Mouse (Mus musculus) left cerebral cortex, postnatal 4 days (tissue): Measurements from ENCODE around the gene Hlcs. TPM values are rescaled to one million over a fixed set of nuclear protein-coding genes. Genes with fewer than 3 reads are reported as not detected.
"Not testable (repeated sequence)": the region's sequence is repeated elsewhere in the genome, so short reads cannot be mapped to it uniquely, and the experiment has no call there.

ENCODE experiments used
- DNase-seq: peaks from one replicate; pipeline ENCODE4 v3.0.0-alpha.2; 2022
- intact Hi-C: fragments of 180-260 bp; cut with DNase I; formaldehyde crosslinking; loops from one replicate; pipeline ENCODE4 v1.15.1; 2025
- total RNA-seq, 2 experiments: library from RNA; stranded (reverse); gene quantifications; 2 replicates each; pipeline ENCODE4 v1.2.3; 2021

The Hlcs gene
- total RNA-seq = 10 to 100 TPM; 11.7 to 11.8 TPM

- intact Hi-C loops = no loop called here
- peak; percentile 99 for DNase-seq
Observed at GRCm38 (mm10) chr16:94313229-94314030, at the start of gene Hlcs. TSS of gene Hlcs (minus strand) at chr16:94313571.

- peak; percentile 60 for DNase-seq
Observed at GRCm38 (mm10) chr16:94362174-94362873, 49.0 kb upstream of the Hlcs start.

GRCm38 (mm10) chr16:94360578-94361350 lies 47.4 kb upstream of the Hlcs start:
- intact Hi-C loops = no loop called here
- no peak for DNase-seq

More at GRCm38 (mm10) chr16:94362174-94362873, 49.0 kb upstream of the Hlcs start:
- intact Hi-C loops = no loop called here

DNA sequence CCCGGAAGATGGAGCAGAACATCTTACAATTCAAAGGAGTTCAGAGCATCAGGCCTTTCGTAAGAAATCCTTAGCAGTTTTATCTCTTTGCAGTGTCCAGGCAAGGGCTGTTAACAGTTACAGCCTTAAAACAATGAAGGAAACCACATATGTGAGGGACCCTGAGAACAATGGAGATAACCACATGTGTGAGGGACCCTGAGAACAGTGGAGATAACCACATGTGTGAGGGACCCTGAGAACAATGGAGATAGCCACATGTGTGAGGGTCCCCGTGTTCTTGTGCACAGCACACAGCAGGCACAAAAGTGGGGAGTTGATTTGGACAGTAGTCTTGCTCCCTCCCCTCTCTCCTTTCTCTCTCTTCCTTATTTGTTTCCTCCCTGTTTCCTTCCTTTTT lies 44.7 kb upstream of the Hlcs start:
- intact Hi-C loops = no loop called here
- DNase-seq = no peak

DNA sequence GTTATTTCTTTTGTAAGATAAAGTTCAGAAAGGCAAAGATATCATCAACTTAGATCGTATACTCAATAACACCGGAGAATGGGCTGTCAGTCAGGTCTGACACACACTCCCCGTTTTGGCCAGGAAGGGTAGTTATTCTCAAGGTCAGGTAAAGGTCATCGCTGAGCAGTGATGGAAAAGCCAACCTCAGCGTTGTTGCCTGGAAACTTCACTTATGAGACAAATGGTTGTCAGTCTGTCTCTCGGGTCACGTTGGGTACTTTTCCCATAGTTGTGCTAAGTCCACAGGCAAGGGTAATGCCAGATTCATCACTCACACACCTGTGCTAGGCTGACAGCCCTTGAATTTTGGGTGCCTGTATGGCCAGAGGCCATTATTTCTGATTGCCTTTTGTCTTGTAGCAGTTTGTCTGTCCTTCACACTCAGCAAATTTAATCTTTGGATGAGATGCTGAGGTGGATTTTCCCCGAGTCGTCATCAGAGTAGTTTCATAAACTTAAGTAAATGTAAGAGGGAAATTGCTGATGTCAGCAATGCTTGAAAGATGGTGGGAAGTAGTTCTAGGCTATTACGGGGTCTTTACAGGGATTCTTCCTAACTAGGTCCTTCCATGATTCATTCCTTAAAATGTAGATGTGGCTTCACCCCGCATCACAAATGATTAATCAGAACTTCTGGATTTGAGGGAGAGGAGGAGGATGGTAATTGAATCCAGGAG lies 43.6 kb upstream of the Hlcs start:
- intact Hi-C loops = no loop called here
- no peak for DNase-seq

GRCm38 (mm10) chr16:94356046-94356445 lies 42.7 kb upstream of the Hlcs start:
- DNase-seq = no peak
- intact Hi-C loops = no loop called here

- intact Hi-C loops = no loop called here
- DNase-seq = no peak
Observed at GRCm38 (mm10) chr16:94354450-94354849, 41.1 kb upstream of the Hlcs start.

- intact Hi-C loops = no loop called here
- no peak for DNase-seq
Observed at GRCm38 (mm10) chr16:94350287-94350677, 36.9 kb upstream of the Hlcs start.

DNA sequence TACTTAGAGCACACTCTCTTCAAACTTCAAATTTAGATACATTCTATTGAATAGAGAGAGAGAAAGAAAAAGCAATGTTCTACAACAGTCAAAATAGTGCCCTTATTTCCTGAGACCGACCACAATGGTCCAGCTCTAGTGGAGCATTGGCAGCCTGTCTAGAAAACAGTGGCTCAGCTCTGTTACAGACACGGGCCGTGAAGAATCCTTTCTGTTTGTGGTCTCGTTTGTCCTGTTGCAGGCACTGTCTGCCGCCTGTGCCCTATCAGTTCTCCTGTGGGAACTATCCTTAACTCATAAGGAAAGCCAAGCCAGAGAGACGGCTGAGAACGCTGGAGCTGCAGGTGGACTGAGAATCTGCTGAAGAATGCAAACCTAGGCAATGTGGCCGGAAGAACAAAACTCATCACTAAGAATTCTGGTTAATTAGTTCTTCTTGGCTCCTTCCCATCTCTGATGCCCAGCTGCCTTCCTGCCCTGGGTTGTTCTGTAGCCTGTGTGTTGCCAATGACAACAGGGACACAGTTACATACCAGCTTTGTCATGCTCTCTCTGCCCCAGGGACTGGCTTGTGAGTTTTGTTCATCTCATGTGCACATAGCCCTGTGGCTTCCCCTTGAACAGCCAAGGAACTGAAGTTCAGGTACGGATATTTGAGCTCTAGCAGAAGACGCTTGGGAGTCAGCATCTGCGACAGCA lies 36.4 kb upstream of the Hlcs start:
- DNase-seq = peak; percentile 21
- intact Hi-C loops = no loop called here

DNA sequence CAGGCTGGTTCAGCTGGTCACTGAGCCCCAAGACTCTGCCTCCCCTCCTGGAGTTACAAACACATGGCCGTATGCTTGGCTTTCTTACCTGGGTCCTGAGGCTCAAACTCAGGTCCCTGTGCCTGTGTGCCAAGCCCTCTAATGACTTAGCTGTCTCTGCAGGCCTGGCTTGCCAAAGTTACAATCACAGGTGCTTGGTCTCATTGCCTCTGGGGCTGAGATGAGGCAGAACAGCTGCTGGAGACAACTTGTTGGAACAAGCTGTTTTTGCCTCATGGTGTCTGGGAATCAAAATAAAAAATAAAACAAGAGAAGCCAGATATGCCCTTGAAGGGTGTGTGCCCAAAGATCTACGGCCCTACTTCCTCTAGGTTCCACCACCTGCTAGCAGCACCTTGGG lies 35.4 kb upstream of the Hlcs start:
- intact Hi-C loops = no loop called here
- no peak for DNase-seq

DNA sequence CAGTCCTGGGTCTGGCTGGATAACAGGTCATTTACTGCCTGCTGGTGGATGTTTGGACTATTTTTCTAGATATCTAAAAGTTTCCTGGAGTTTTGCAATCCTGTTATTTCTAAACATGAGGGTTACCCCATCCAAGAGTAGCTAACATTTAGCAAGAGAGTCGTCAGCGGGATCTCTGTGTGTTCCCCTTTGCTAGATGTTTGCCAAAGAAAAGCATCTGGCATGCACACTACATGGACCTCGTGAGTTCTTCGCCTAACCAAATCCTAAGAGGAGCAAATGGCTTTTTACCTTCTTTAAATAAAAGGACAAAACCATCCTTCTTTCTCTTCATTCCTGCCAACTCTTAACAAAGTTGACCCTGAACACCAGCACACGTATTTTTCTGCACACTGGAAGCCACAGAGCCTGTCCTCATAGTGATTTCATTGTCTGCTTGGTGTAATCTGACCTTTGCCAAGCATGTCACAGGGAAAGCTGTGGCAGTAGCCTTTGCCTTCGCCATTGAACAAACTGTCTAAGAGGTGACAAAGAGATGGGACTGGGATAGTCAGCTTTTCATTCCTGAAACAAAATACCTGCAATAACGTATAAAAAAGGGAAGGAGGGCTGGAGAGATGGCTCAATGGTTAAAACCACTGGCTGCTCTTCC lies 33.8 kb upstream of the Hlcs start:
- DNase-seq = no peak
- intact Hi-C loops = no loop called here

DNA sequence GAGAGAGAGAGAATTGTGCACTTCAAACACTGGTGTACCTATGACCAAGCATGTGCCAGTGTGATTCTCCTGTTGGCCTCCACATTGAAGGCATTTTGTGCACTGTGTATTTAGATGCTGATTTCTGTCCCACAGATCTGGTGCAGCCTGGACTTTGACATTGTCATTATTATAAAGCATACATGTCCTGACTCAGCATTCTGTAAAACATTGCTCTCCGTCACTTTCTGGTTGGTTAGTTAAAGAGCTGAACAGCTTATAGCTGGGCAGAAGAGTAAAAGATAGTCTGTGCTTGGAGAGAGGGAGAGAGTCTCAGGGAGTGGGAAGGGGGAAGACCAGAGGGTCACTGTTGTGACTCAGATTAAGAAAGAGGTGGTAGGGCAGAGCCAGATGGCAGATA lies 32.4 kb upstream of the Hlcs start:
- no peak for DNase-seq
- intact Hi-C loops = no loop called here

- intact Hi-C loops = not testable (repeated sequence)
Observed at GRCm38 (mm10) chr16:94339164-94340160, 26.1 kb upstream of the Hlcs start.

GRCm38 (mm10) chr16:94335656-94336055 lies 22.3 kb upstream of the Hlcs start:
- intact Hi-C loops = no loop called here
- DNase-seq = no peak

More at GRCm38 (mm10) chr16:94339164-94340160, 26.1 kb upstream of the Hlcs start:
- DNase-seq = not testable (repeated sequence)

DNA sequence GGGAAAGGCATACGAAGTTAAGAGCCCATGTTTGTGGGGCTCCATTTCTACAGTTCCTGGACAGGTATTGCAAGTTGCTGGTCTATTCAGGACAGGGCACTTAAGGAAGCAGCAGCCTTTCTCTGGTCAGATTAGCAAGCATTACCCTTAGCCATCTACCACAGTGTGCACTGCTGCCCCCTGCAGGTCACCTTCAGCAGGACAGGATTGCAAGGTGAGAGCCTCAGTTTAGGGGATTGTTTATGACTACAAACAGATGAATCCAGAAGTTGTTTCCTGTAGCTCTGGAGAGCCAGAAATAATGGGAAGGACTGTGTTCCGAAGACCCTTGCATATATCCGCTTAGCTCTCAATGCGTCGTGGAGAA lies 18.5 kb upstream of the Hlcs start:
- DNase-seq = peak; percentile 57
- intact Hi-C loops = no loop called here

DNA sequence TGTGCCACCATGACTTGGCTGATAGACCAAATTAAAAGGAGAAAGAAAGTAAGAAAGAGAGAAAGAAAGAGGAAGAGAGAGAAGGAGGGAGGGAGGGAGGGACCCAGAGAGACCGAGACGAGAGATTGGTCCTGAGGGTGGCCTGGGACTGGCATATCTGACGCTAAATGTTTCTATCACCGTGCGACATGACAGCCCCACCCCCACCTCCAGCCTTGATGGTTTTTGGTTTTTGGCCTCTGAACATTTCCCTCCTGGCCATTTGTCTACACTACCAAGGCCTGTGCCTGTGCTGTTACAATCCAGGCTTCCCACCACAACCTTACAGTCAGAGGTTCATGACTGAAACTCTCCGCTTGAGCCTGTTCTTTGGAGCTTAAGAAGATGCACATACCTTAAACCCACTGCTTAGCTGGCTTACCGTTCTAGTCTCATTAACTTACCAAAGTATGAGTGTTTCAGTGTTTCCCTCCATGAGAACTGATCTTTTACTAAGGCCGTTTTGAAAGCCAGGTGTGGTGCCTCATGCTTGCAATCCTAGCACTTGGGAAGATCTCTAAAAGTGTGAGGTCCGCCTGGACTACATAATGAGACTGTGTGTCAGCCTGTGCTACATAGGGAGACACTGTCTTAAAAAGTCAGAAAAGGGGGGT lies 18.0 kb upstream of the Hlcs start:
- intact Hi-C loops = no loop called here

DNA sequence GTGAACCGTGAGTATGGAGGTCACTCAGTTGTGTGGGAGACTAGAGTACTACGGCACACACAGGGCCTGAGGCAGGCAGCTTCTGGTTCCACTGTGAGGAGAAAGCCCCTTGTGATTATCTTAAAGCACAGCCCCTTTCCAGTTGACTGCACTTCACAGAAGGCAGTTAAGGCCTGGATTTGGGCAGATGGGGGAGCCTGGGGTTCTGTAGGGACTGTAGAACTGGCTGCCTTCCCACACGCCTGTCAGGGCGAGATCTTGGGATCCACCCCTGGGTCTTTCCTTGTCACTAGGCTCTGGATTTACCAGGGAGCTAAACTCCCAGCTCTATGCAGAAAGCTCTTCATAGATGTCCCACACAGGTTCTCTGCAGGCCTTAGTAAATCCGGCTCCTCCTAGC lies 17.1 kb upstream of the Hlcs start:
- intact Hi-C loops = no loop called here
- peak; percentile 64 for DNase-seq

More for the DNA sequence above, 18.0 kb upstream of the Hlcs start:
- DNase-seq = no peak
